Mouse (Mus musculus): Measurements from ENCODE around the gene Fgg.

DNA sequence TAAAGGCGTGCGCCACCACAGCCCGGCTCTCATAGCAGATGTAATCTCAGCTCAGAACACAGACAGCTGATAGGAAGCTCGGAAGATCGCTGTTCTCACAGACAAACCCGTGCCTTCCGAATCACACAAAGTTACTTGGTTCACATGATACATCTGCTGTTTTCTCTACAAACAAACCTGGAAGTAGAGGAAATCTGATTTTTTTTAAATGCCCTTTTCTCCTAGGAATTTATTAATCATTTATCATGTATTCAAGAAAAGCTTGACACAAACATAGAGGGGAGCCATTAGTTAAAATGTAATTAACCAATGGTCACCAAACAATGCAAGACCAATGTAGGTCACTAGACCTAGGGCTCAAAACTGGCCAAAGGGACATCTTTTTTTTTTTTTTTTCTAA lies 2.7 kb upstream of the Fgg start:
- TF ChIP-seq CTCF (IDR thresholded peaks at IDR 0.05; ENCODE audit: borderline replicate concordance, insufficient read depth, low read length) = no peak
- no peak for TF ChIP-seq POLR2A (IDR thresholded peaks at IDR 0.05; ENCODE audit: low read depth, low read length)
